12 mouse cellular contexts compared by ENCODE assay signal in the genomic region with DNA sequence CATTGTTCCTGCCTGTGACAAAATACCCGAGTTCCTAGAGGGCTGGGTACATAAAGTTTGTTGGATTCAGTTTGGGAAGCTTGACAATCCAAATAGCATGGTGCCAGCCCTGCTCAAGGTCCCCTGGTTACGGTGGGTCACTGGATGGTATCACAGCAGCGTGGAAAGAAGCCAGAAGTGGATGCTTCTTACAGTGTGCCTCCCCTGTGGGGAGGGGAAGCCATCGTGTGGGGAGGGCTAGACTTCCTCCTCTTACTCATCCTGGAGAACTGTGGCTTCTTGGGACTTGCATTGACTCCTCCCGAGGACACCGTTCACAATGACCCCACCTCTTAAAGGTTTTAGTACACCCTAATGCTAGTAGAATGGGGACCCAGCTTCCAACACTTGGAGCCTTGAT.
"Had no signal": no experiment of that assay in that cellular context is flagged by ENCODE, and none has a peak within 500 bp of the region (broad histone marks: within the 10 kb centered on the region; RNA-seq: fewer than 3 reads in every experiment).

No protein-coding gene starts in this region.

- DNase-seq: lung, adult 18-20 months; lung, embryonic 14.5 days; lung, postnatal 10 days; lung, postnatal 4 days; right cerebral cortex, postnatal 14 days; thymus, adult 2 months; thymus, postnatal 25 days; thymus, postnatal 4 days had no signal

- H3K9me3 ChIP-seq: midbrain, embryonic 13.5 days; midbrain, embryonic 15.5 days; neural tube, embryonic 12.5 days had no signal

- H3K4me2 ChIP-seq: lung, embryonic 14.5 days; midbrain, embryonic 11.5 days; midbrain, embryonic 13.5 days; midbrain, embryonic 15.5 days; neural tube, embryonic 12.5 days had no signal

- H3K9ac ChIP-seq: lung, embryonic 14.5 days; midbrain, embryonic 13.5 days; midbrain, embryonic 15.5 days; neural tube, embryonic 12.5 days had no signal

- H3K36me3 ChIP-seq: midbrain, embryonic 15.5 days had no signal

- H3K27me3 ChIP-seq: midbrain, embryonic 13.5 days; midbrain, embryonic 15.5 days; neural tube, embryonic 12.5 days had no signal

- H3K27ac ChIP-seq: midbrain, embryonic 13.5 days; midbrain, embryonic 15.5 days; neural tube, embryonic 12.5 days had no signal

- ATAC-seq: midbrain, embryonic 13.5 days; midbrain, embryonic 15.5 days had no signal

- H3K4me3 ChIP-seq: midbrain, embryonic 13.5 days; midbrain, embryonic 15.5 days; neural tube, embryonic 12.5 days had no signal
